Mouse (Mus musculus) adrenal gland, adult 8-10 months (tissue): Measurements from ENCODE around the gene Mfap5. TPM values are rescaled to one million over a fixed set of nuclear protein-coding genes. Genes with fewer than 3 reads are reported as not detected.
"Not testable (repeated sequence)": the region's sequence is repeated elsewhere in the genome, so short reads cannot be mapped to it uniquely, and the experiment has no call there.

Experiments
- DNase-seq: peaks from one replicate; pipeline ENCODE4 v3.0.0; 2022
- total RNA-seq, 4 experiments: library from RNA; stranded (reverse); gene quantifications; 2 replicates each; pipeline ENCODE4 v1.2.4; 2022

Mfap5 gene
- total RNA-seq, 4 experiments from 2014 or later, result 7.4 to 14.4 (median 10.0) TPM

GRCm38 (mm10) chr6:122514312-122514711, 8.7 kb downstream of the Mfap5 start:
- no peak for DNase-seq

GRCm38 (mm10) chr6:122515762-122516161, 10.1 kb downstream of the Mfap5 start:
- not testable (repeated sequence) for DNase-seq

GRCm38 (mm10) chr6:122517668-122518067, 12.0 kb downstream of the Mfap5 start:
- DNase-seq, result no peak

- DNase-seq, result no peak
Measured at GRCm38 (mm10) chr6:122519384-122519783, 13.7 kb downstream of the Mfap5 start.

- DNase-seq, result no peak
Measured at GRCm38 (mm10) chr6:122522595-122522994, 16.9 kb downstream of the Mfap5 start.

- no peak for DNase-seq
Measured at GRCm38 (mm10) chr6:122523289-122523688, 17.6 kb downstream of the Mfap5 start.

- no peak for DNase-seq
Measured at GRCm38 (mm10) chr6:122527596-122527995, 22.0 kb downstream of the Mfap5 start.

GRCm38 (mm10) chr6:122528136-122528535, 22.5 kb downstream of the Mfap5 start:
- no peak for DNase-seq

GRCm38 (mm10) chr6:122531466-122532174, 26.0 kb downstream of the Mfap5 start:
- DNase-seq, result no peak

GRCm38 (mm10) chr6:122532883-122533302, 27.2 kb downstream of the Mfap5 start:
- no peak for DNase-seq

- DNase-seq, result no peak
Measured at GRCm38 (mm10) chr6:122534032-122534431, 28.4 kb downstream of the Mfap5 start.

GRCm38 (mm10) chr6:122539564-122539963, 33.9 kb downstream of the Mfap5 start:
- no peak for DNase-seq

- DNase-seq, result not testable (repeated sequence)
Measured at GRCm38 (mm10) chr6:122542459-122542858, 36.8 kb downstream of the Mfap5 start.

- DNase-seq, result no peak
Measured at GRCm38 (mm10) chr6:122543574-122543973, 37.9 kb downstream of the Mfap5 start.

GRCm38 (mm10) chr6:122544672-122545071, 39.0 kb downstream of the Mfap5 start:
- DNase-seq, result no peak

GRCm38 (mm10) chr6:122545289-122545882, 39.7 kb downstream of the Mfap5 start:
- no peak for DNase-seq

GRCm38 (mm10) chr6:122545948-122546347, 40.3 kb downstream of the Mfap5 start:
- DNase-seq, result no peak

- DNase-seq, result no peak
Measured at GRCm38 (mm10) chr6:122553606-122554005, 48.0 kb downstream of the Mfap5 start, which contains the start of gene Aicda. Gene Aicda, plus strand, starts transcription at chr6:122553801.

- no peak for DNase-seq
Measured at GRCm38 (mm10) chr6:122554102-122554501, 48.5 kb downstream of the Mfap5 start.

- no peak for DNase-seq
Measured at GRCm38 (mm10) chr6:122555266-122555665, 49.6 kb downstream of the Mfap5 start.

GRCm38 (mm10) chr6:122556959-122557561, 51.4 kb downstream of the Mfap5 start:
- peak; percentile 31 for DNase-seq

- peak; percentile 33 for DNase-seq
Measured at GRCm38 (mm10) chr6:122560427-122560826, 54.8 kb downstream of the Mfap5 start.

GRCm38 (mm10) chr6:122561005-122561404, 55.4 kb downstream of the Mfap5 start:
- DNase-seq, result no peak

- DNase-seq, result no peak
Measured at GRCm38 (mm10) chr6:122562463-122562862, 56.8 kb downstream of the Mfap5 start.
